Mouse (Mus musculus) activated CD4-positive, CD25-positive, alpha-beta regulatory T cell, adult 4 months (primary cell): ENCODE measurements at regions not wholly inside any gene's neighbourhood (a gene's known extent, or its start where the extent isn't known, plus 50 kb on each side); places are given as distances from the start of the nearest gene placed in this dataset.

Experiments used
- ATAC-seq: one replicate; pipeline ENCODE4 v1.8.0; 2017

DNA sequence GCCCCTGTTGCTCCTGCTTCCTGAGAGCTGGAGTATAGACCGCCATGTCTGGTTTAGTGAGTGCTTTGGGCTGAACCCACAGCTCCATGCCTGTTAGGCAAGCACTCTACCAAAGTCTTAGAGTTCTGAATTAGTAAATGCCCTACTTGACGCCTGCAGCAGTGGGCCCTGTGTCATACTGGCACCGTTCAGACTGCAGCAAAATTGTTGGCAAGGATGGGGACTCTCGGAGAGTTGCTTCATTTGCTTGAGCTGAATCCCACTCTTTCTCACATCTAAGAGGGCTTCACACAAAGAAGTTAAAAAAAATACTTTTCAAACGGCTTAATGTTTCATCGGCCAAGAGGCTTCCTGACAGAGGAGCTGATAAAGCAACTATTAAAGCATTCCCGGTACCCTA lies 105.6 kb upstream of the Sulf2 start:
- no peak for ATAC-seq

DNA sequence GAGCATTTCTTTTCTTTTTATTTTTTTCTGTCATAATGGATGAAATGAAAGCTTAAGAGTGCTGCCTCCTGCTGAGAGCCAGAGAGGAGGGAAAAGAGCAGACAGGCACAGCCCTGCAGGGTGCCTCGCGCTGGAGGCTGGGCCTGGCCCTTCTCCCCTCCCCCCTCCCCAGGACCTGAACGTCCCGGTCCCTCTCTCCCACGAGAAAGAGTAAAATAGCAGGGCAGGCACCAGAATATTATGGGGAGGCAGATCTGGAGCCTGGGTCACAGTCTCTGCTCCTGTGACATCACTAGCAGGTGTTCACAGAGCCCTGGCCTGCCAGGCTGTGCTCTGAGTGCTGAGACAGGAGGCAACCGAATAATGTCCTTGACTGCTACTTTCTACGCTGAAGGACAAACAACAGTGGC lies 103.3 kb upstream of the Sulf2 start:
- ATAC-seq = no peak

DNA sequence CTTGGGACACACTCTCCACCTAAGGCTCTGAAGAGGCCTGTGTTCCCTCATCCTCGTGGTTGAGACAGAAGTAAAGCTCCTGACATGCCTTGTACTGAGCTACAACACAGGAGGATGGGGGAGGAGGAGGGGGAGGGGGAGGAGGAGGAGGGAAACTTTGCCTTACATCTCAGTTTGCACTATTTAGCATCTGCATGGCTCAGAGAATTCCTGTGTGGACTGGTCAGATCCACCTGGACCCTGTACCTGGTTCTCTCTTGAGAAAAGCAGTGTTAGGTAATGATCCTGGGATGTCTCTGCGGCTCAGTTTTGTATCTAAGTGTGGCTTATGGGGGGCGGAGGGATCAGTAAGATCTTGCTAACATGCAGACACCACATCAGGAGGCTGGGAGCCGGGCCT lies 102.2 kb upstream of the Sulf2 start:
- no peak for ATAC-seq

DNA sequence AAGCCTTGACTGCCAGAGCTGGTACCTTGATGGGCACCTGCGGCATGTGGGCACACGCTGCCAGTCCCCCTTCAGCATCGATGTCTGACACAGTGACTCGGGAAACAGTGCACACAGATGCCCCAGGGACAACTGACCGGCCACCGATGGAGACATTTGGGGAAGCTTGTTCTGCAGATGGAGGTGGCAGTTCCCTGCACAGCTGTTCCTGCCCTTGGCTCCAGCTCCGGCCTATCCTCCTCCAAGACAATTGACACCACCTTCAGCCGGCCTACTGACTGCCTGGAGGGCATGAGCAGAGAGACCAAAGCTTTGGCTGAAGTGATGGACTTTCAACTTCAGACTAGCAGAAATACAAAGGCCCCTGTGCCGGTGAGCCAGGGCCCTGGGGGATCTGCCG lies 100.7 kb upstream of the Sulf2 start:
- ATAC-seq = no peak

GRCm38 (mm10) chr2:166254581-166254980 lies 99.1 kb upstream of the Sulf2 start:
- no peak for ATAC-seq

DNA sequence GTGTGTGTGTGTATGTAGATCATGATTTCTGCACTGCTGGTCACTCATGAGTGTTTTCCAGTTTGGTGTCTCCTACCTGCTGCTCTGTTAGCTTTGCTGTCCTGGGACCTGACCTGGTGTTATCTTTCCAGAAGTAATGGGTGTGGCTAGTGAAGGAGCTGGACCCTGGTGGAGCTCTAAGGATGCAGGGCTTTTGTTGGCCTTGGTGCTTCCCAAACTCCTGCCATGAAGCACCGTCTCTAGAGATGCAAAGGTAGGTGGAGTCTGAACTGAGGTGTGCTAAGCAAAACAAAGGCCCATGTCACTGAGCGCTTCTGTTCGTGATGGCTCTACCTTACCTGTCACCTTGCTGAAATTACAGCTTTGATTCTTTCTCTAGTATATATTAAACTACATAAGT lies 96.6 kb upstream of the Sulf2 start:
- ATAC-seq = no peak

GRCm38 (mm10) chr2:166251421-166251820 lies 96.0 kb upstream of the Sulf2 start:
- no peak for ATAC-seq

DNA sequence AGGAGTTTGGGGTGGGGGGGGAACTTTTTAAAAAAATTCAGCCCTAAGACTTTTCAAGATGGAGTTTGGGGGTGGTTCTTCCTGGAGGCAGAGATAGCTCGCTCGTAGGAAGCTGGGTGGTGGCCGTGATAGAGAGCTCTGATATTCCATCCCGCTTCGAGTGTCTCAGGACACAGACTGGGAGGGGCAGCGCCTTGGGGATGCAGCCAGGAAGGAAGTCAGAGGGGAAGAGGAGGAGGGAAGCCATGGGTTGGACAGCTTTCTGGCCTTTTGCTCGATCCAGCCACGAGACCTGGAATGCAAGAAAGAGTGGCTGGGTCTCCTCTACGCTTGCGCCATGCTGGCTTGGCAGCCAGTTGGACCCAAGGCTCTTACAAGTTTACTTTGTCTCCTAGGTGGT lies 95.1 kb upstream of the Sulf2 start:
- no peak for ATAC-seq

GRCm38 (mm10) chr2:166249338-166249950 lies 94.0 kb upstream of the Sulf2 start:
- ATAC-seq = no peak

DNA sequence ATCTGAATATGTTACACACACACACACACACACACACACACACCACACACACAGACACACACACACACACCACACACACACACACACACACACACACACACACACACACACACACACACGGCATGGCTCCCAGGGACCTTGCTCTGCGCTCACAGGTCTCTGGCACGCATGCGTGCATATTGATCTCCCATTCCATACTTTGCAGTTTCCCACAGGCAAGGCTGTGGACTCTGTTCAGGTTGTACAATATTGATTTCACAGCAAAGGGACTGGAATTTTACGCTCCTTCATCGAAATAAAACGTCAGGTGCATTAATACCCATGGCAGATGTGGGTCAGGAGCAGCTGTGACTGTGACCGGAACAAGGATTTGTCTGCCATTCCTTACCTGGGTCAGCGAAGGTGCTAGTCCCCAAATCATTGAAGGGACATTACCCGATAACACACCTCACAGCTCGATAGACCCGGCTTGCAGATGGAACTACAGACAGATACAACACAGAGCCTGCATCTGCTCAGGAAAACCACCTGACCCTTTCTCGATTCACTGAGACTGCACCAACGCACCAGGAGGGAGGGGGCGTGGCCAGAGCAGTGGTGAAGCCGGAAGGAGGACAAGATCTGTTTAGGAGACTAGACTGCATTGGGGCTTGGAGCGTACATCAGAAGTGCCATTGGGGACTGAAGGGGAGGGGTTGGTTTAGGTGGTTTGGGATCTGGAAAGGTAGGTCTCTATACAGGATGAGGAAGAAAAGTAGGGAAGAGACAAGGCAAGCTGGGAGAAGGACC lies 91.1 kb upstream of the Sulf2 start:
- no peak for ATAC-seq

- ATAC-seq = no peak
Measured at GRCm38 (mm10) chr2:166245219-166245618, 89.8 kb upstream of the Sulf2 start.

DNA sequence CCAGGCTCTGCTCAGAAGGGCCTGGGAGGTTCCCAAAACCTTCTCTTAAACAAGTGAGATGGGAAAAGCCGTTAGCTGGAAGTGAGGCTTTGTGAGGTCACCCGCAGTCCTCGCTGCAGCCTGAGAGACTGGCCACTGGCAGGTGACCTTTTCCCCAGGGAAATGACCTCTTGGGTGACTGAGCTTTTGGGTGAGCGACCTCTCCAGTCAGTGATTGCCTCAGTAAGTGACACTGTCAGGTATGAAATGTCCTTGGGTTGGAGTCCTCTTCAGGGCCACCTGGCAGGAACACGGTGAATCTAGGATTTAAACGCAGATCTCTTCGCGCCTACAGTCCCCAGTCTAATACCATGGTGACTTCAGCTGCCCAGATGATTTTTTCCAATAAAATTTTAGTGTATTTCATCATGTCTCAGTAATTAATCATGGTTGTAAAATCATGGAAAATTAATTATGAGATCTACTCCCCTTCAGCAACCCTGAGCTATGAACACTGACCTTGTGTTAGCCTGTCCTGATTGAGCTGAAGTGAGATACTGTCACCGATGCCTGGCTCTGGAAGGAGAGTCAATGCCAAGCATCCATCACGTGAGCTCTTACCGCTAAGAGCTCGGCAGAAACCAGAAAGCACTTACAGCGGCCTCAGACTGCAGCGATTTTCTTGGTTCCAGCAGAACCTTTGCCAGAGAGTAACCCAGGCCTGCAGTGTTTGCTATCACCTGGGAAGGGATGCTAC lies 87.5 kb upstream of the Sulf2 start:
- no peak for ATAC-seq

GRCm38 (mm10) chr2:166241310-166241709 lies 85.8 kb upstream of the Sulf2 start:
- ATAC-seq = no peak

GRCm38 (mm10) chr2:166240056-166240455 lies 84.6 kb upstream of the Sulf2 start:
- ATAC-seq = no peak

DNA sequence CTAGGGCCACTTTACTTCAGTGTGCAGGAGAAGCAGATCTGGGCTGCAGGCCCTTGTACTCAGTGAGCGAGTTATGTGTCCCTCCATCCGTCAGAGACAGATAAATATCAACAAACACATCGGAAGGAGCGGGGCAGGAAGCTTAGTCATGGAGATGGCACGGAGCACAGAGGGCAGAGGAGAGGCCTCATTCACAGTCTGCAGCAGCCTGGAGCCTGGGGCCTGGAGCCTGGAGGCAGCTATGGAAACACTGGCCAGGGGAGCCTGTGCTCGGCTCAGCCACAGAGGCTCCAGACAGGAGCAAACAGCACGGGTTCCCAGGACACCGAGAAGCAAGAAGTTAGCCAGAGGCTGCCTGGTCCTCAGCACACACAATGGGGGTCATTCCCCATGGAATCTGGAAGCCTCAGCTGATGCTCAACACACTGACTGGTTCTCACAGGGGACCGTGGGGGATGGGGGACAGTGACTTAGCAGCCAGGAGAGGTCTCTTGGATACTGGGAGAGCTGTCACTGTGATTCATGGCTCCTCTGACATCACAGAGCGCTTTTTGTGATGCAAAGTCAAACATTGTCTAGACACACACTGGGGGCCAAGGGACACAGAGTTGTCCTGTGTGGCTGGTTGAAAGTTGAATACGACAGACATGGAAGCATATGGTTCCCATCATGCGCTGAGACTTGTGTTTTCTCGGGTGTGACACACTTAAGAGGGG lies 82.2 kb upstream of the Sulf2 start:
- no peak for ATAC-seq

DNA sequence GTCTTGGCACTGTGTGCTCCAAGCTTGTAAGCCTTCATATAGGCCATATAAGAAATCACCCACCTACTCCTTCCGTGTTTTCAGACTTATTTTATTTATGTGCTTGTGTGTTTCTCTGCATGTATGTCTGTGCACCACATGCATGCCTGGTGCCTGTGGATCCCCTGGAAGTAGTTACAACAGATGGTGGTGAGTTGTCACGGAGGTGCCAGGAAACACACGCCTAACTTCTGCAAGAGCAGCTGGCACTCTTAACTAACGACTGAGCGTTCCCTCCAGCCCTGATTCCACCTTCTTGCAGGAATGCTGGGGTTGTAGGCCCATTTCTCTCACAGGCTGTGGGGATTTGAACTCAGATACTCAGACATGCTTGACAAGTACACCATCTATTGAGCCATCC lies 80.6 kb upstream of the Sulf2 start:
- ATAC-seq = no peak

DNA sequence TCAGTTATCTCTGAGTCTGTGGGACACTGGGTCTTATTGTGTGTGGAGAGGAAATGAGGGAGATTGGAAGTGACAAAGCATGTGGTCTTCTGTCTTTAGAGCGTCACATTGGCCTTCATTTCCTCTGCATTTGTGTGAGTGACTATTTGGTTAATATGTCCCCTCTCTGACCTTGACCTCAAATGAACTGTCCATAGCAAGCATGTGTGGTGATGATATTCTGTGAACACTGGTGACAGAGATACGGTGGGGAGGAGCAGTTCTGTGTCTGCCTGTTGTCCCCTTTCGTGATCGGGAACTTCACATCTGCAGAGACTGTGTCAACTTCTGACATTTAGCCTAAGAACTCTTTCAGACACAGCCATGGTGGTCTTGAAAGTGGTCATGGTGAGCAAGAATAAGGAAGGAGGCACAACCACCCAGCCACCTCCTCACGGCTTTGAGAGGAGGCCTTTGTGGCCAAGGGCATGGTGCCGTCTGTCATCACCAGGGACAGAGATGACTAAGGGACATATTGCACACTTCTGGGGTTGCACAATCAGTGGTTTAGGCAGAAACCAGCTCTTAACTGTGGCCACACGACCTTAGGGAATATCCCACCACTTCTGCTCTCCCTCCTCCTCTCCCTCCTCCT lies 79.2 kb upstream of the Sulf2 start:
- no peak for ATAC-seq

DNA sequence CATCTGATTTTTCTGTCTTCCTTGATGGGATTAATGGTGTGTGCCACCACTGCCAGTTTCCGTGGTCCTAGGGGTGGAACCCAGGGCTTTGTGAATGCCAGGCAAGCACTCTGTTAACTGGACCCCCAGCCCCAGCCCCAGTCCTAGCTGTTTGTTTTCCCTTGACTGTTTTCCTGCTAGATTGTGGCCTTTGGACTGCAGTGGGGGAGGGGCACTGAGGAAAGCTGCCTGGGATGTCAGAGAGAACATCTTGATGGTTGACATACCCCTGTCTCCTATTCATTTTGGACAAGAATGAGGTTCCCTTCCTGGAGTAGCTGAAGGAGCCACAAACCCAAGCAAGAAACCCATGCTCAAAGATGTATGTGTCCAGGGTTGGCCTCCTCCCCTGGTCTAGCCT lies 77.8 kb upstream of the Sulf2 start:
- no peak for ATAC-seq

GRCm38 (mm10) chr2:166232376-166232775 lies 76.9 kb upstream of the Sulf2 start:
- no peak for ATAC-seq

- no peak for ATAC-seq
Measured at GRCm38 (mm10) chr2:166230617-166231016, 75.2 kb upstream of the Sulf2 start.

DNA sequence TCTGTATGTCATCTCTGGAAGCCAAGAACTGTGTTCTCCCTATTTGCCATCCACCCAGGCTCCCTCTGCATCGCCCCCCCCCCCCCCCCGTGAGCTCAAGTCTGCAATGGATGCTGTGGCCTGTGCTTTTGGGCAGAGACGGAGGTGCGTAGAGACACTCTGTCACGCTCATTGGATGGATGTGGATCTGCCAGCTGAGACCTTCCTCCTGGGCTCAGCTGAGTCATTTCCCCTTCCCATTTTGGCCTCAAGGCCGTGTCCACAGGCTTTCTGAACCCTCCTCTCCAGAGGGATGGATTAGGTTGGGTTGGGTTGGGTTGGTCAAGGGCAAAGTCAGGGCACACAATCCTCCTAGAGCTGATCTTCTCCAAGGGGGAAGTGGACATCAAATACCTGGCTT lies 72.9 kb upstream of the Sulf2 start:
- no peak for ATAC-seq

- no peak for ATAC-seq
Measured at GRCm38 (mm10) chr2:166227496-166227895, 72.0 kb upstream of the Sulf2 start.

GRCm38 (mm10) chr2:166226929-166227328 lies 71.5 kb upstream of the Sulf2 start:
- no peak for ATAC-seq
